Mouse (Mus musculus): Measurements from ENCODE around the gene Mark4. TPM values are rescaled to one million over a fixed set of nuclear protein-coding genes. Genes with fewer than 3 reads are reported as not detected.

The Mark4 gene
- polyA plus RNA-seq (2014; fragmentation: Illumina TruSeq; extraction: RNeasy Lipid Tissue Mini Kit (QIAGEN cat#74804); ENCODE audit: low read depth, low replicate concordance) = 1.7 TPM

DNA sequence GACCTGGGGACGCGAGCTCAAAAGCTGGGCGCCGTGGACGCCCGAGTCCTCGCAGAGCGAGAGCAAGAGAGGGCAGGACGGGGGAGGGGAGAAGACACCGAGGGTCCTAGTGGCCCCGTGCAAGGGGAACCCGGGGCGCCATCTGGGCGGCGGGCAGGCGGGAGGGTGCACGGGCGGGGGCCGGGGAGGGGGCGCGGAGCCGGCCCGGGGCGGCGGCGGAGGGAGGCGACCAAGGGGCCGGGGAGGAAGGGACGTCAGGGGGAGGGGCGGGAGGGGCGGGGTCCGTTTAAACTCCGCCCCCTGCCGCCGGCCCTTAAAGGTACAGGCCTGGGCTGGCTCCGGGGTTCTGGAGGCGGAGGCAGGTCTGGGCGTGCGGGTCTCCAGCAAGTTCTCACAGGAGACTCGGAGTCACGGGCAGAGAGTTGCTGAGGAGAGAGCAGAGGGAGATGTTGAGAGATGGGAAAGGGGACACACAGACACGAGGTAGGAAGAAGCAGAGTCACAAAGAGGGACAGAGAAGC is at the start of gene Mark4:
Gene Mark4 (minus strand): TSS at position 231 of the 521 bp plus-strand sequence.

GRCm38 (mm10) chr7:19462884-19463381 is 4.3 kb upstream of the Mark4 start, which contains the start of gene Exoc3l2:
Gene Exoc3l2, plus strand, starts transcription at chr7:19463331.

DNA sequence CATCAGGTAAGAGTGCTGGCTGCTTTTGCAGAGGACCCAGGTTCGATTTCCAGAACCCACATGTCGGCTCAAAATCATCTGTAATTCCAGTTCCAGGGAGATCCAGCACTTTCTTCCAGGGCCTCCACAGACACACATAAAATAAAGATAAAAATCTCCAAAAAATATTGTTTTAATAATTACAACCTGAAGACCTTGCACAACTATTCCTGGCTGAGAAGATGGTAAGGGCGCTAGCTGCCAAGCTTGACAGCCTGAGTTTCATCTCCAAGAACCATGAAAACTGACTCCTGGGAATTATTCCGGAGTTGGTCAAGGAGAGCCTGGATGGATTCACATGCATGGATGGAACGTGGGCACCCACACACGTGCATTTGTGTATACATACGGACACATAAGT is 54.1 kb downstream of the Mark4 start, which contains the start of gene Ckm:
Gene Ckm (plus strand): TSS at position 301 of the 400 bp plus-strand sequence.

GRCm38 (mm10) chr7:19403731-19404296 is 54.8 kb downstream of the Mark4 start, which contains the start of gene Klc3:
Gene Klc3, minus strand, starts transcription at chr7:19404104.

GRCm38 (mm10) chr7:19381377-19382165 is 77.0 kb downstream of the Mark4 start, which contains the start of gene Ercc2:
Gene Ercc2, plus strand, starts transcription at chr7:19382010.

Other genes starting within 250 kb of the Mark4 start
- 0.76 TPM for gene Gpr4, start 246.3 kb downstream of the Mark4 start, polyA plus RNA-seq (2014; fragmentation: Illumina TruSeq; extraction: RNeasy Lipid Tissue Mini Kit (QIAGEN cat#74804); ENCODE audit: low read depth, low replicate concordance)
- gene Opa3, start 230.5 kb downstream of the Mark4 start, polyA plus RNA-seq (2014; fragmentation: Illumina TruSeq; extraction: RNeasy Lipid Tissue Mini Kit (QIAGEN cat#74804); ENCODE audit: low read depth, low replicate concordance) = 12.0 TPM
- gene Vasp, start 187.0 kb downstream of the Mark4 start, polyA plus RNA-seq (2014; fragmentation: Illumina TruSeq; extraction: RNeasy Lipid Tissue Mini Kit (QIAGEN cat#74804); ENCODE audit: low read depth, low replicate concordance) = 121 TPM
- not detected for gene Ppm1n, start 178.8 kb downstream of the Mark4 start, polyA plus RNA-seq (2014; fragmentation: Illumina TruSeq; extraction: RNeasy Lipid Tissue Mini Kit (QIAGEN cat#74804); ENCODE audit: low read depth, low replicate concordance)
- 1.6 TPM for gene Rtn2, start 176.2 kb downstream of the Mark4 start, polyA plus RNA-seq (2014; fragmentation: Illumina TruSeq; extraction: RNeasy Lipid Tissue Mini Kit (QIAGEN cat#74804); ENCODE audit: low read depth, low replicate concordance)
- gene Fosb, start 148.8 kb downstream of the Mark4 start, polyA plus RNA-seq (2014; fragmentation: Illumina TruSeq; extraction: RNeasy Lipid Tissue Mini Kit (QIAGEN cat#74804); ENCODE audit: low read depth, low replicate concordance) = 1.4 TPM
- 0.63 TPM for gene Ercc1, start 114.0 kb downstream of the Mark4 start, polyA plus RNA-seq (2014; fragmentation: Illumina TruSeq; extraction: RNeasy Lipid Tissue Mini Kit (QIAGEN cat#74804); ENCODE audit: low read depth, low replicate concordance)
- 0.95 TPM for gene Cd3eap, start 99.3 kb downstream of the Mark4 start, polyA plus RNA-seq (2014; fragmentation: Illumina TruSeq; extraction: RNeasy Lipid Tissue Mini Kit (QIAGEN cat#74804); ENCODE audit: low read depth, low replicate concordance)
- gene Ppp1r13l, start 99.1 kb downstream of the Mark4 start, polyA plus RNA-seq (2014; fragmentation: Illumina TruSeq; extraction: RNeasy Lipid Tissue Mini Kit (QIAGEN cat#74804); ENCODE audit: low read depth, low replicate concordance) = not detected
- gene Ercc2, start 76.8 kb downstream of the Mark4 start, polyA plus RNA-seq (2014; fragmentation: Illumina TruSeq; extraction: RNeasy Lipid Tissue Mini Kit (QIAGEN cat#74804); ENCODE audit: low read depth, low replicate concordance) = 1.1 TPM
- gene Klc3, start 54.7 kb downstream of the Mark4 start, polyA plus RNA-seq (2014; fragmentation: Illumina TruSeq; extraction: RNeasy Lipid Tissue Mini Kit (QIAGEN cat#74804); ENCODE audit: low read depth, low replicate concordance) = not detected
- gene Ckm, start 54.0 kb downstream of the Mark4 start, polyA plus RNA-seq (2014; fragmentation: Illumina TruSeq; extraction: RNeasy Lipid Tissue Mini Kit (QIAGEN cat#74804); ENCODE audit: low read depth, low replicate concordance) = not detected
- gene Exoc3l2, start 4.5 kb upstream of the Mark4 start, polyA plus RNA-seq (2014; fragmentation: Illumina TruSeq; extraction: RNeasy Lipid Tissue Mini Kit (QIAGEN cat#74804); ENCODE audit: low read depth, low replicate concordance) = not detected
- 4.9 TPM for gene Bloc1s3, start 49.5 kb upstream of the Mark4 start, polyA plus RNA-seq (2014; fragmentation: Illumina TruSeq; extraction: RNeasy Lipid Tissue Mini Kit (QIAGEN cat#74804); ENCODE audit: low read depth, low replicate concordance)
- not detected for gene Trappc6a, start 49.6 kb upstream of the Mark4 start, polyA plus RNA-seq (2014; fragmentation: Illumina TruSeq; extraction: RNeasy Lipid Tissue Mini Kit (QIAGEN cat#74804); ENCODE audit: low read depth, low replicate concordance)
- not detected for gene Nkpd1, start 59.0 kb upstream of the Mark4 start, polyA plus RNA-seq (2014; fragmentation: Illumina TruSeq; extraction: RNeasy Lipid Tissue Mini Kit (QIAGEN cat#74804); ENCODE audit: low read depth, low replicate concordance)
- gene Ppp1r37, start 104.3 kb upstream of the Mark4 start, polyA plus RNA-seq (2014; fragmentation: Illumina TruSeq; extraction: RNeasy Lipid Tissue Mini Kit (QIAGEN cat#74804); ENCODE audit: low read depth, low replicate concordance) = 0.66 TPM
- not detected for gene Zfp296, start 118.5 kb upstream of the Mark4 start, polyA plus RNA-seq (2014; fragmentation: Illumina TruSeq; extraction: RNeasy Lipid Tissue Mini Kit (QIAGEN cat#74804); ENCODE audit: low read depth, low replicate concordance)
- gene Gemin7, start 118.8 kb upstream of the Mark4 start, polyA plus RNA-seq (2014; fragmentation: Illumina TruSeq; extraction: RNeasy Lipid Tissue Mini Kit (QIAGEN cat#74804); ENCODE audit: low read depth, low replicate concordance) = 12.7 TPM
- 7.1 TPM for gene Clasrp, start 145.7 kb upstream of the Mark4 start, polyA plus RNA-seq (2014; fragmentation: Illumina TruSeq; extraction: RNeasy Lipid Tissue Mini Kit (QIAGEN cat#74804); ENCODE audit: low read depth, low replicate concordance)
- 5.0 TPM for gene Relb, start 170.6 kb upstream of the Mark4 start, polyA plus RNA-seq (2014; fragmentation: Illumina TruSeq; extraction: RNeasy Lipid Tissue Mini Kit (QIAGEN cat#74804); ENCODE audit: low read depth, low replicate concordance)
- gene Clptm1, start 206.2 kb upstream of the Mark4 start, polyA plus RNA-seq (2014; fragmentation: Illumina TruSeq; extraction: RNeasy Lipid Tissue Mini Kit (QIAGEN cat#74804); ENCODE audit: low read depth, low replicate concordance) = 24.0 TPM
- gene Apoc2, start 219.1 kb upstream of the Mark4 start, polyA plus RNA-seq (2014; fragmentation: Illumina TruSeq; extraction: RNeasy Lipid Tissue Mini Kit (QIAGEN cat#74804); ENCODE audit: low read depth, low replicate concordance) = not detected
- gene Gm44805, start 222.6 kb upstream of the Mark4 start, polyA plus RNA-seq (2014; fragmentation: Illumina TruSeq; extraction: RNeasy Lipid Tissue Mini Kit (QIAGEN cat#74804); ENCODE audit: low read depth, low replicate concordance) = 0.98 TPM
- gene Apoc4, start 222.7 kb upstream of the Mark4 start, polyA plus RNA-seq (2014; fragmentation: Illumina TruSeq; extraction: RNeasy Lipid Tissue Mini Kit (QIAGEN cat#74804); ENCODE audit: low read depth, low replicate concordance) = not detected
- gene Apoc1, start 233.8 kb upstream of the Mark4 start, polyA plus RNA-seq (2014; fragmentation: Illumina TruSeq; extraction: RNeasy Lipid Tissue Mini Kit (QIAGEN cat#74804); ENCODE audit: low read depth, low replicate concordance) = not detected
- 3.8 TPM for gene Apoe, start 240.4 kb upstream of the Mark4 start, polyA plus RNA-seq (2014; fragmentation: Illumina TruSeq; extraction: RNeasy Lipid Tissue Mini Kit (QIAGEN cat#74804); ENCODE audit: low read depth, low replicate concordance)